Mouse (Mus musculus) megakaryocyte, embryonic 14.5 days (primary cell): ENCODE measurements around the gene Olfr1371.

Experiments
- FLI1 ChIP-seq: IDR thresholded peaks from 2 replicates; pipeline ENCODE4 v1.6.1; 2012; ENCODE audit warnings: low read length, inconsistent platforms, mixed read lengths
- GATA1 ChIP-seq: IDR thresholded peaks from 3 replicates; pipeline ENCODE4 v1.6.1; 2012; ENCODE audit warnings: mixed read lengths, low read length, inconsistent platforms, borderline replicate concordance

DNA sequence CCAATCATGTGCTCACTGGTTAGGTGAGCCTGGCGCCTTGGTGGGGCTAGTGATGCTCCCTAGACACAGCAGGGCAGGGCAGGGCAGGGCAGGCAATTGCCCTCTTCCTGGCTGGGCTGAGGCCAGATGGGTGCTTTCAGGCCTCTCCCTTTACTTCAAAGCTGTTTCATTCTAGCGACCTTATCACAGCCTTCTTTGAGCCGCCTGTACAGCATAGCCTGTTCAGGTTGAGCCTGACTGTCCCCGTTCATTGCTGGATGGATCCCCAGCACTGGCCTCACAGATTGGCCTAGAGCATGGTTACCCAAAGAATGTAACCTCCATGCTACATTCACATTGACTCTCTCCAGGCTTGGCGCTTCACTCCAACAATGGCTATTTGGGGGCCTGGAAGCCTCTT, 16.9 kb upstream of the Olfr1371 start:
- TF ChIP-seq GATA1 (no peak), FLI1 (no peak)
